Mouse (Mus musculus) R1 (cell line): Measurements from ENCODE around the gene Snap25.

Experiments
- DNase-seq: peaks from one replicate; pipeline ENCODE4 v3.0.0-alpha.2; 2018; ENCODE audit warnings: low read depth, low spot score

The Snap25 gene

DNA sequence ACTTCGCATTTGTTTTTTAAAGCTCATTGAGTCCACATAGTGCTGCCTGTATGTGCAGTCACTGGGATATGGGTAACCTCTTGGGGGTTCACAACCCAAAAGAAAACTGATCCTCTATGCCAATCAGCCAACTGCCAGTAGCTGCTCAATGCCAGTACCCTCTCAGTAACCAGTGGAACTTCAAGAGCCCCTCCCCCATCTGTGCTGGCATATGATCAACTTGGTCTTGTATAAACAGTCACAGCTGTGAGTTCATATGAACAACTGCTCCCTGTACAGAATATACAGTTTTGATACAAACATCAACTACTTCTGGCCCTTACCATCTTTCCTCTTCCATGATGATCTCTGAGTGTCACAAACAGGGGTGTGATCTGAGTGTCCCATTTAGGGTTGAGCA lies 98.1 kb downstream of the Snap25 start:
- DNase-seq: no peak

- no peak for DNase-seq
Measured at GRCm38 (mm10) chr2:136816717-136817400, 103.6 kb downstream of the Snap25 start.

DNA sequence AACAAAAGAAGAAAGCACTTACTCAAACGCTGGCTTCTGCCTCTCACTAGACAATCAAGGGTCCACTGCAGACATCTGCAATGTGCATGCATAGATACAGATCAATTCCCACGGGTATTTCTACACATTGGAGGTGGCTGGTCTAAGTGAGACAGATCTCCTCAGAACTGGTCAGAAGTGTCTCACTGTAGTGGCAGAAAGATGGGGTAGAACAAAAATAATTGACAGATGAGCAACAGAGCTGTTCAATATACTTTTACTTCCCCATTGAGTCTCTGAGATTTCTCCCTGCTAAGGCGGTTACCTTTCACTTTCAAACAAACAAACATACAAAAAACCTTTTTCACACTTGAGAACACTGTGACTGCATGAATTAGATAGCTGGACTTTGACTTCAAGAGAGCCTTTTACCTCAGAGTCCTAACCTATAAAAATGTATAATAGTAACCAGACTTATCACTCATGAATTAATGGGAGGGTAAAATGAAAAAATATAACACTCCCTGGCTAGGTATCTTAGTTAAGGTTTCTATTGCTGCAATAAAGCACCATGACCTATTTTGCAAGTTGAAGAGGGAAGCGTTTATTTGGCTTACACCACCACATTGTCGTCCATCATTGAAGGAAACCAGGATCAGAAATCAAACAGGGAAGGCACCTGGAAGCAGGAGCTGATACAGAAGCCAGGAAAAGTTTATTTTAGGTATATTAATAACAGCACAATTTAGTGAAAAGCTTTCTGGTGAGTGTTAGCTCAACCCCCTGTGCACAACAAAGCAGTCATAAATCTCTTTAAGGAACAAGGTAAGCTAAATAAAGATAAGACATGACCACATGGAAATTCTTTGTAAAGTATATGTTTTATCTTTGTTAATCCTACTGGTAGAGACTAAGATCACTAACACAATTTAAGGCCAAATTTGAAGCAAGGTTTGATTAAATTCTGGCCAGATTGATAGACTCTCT lies 110.8 kb downstream of the Snap25 start:
- no peak for DNase-seq

GRCm38 (mm10) chr2:136827612-136828011 lies 114.4 kb downstream of the Snap25 start:
- DNase-seq: no peak
